Mouse (Mus musculus): ENCODE results near the gene Zfhx3.

- TF ChIP-seq CTCF (IDR thresholded peaks at IDR 0.05; ENCODE audit: control insufficient read depth, insufficient read depth, low read length), result no peak
- no peak for TF ChIP-seq POLR2A (IDR thresholded peaks at IDR 0.05; ENCODE audit: borderline replicate concordance, control insufficient read depth, low read depth, low read length)
Measured at GRCm38 (mm10) chr8:108709928-108710606, 767.6 kb downstream of the Zfhx3 start.
